ENCODE assay signal across 16 mouse cellular contexts in genomic region chr2:135677601-135678000, GRCm38 (mm10).
"Had no signal": no experiment of that assay in that cellular context is flagged by ENCODE, and none has a peak within 500 bp of the region (broad histone marks: within the 10 kb centered on the region; RNA-seq: fewer than 3 reads in every experiment).

No protein-coding gene starts in this region.

- H3K36me3 ChIP-seq: limb, embryonic 12.5 days; liver, embryonic 13.5 days; lung, embryonic 15.5 days; midbrain, embryonic 12.5 days; neural tube, embryonic 12.5 days; stomach, embryonic 15.5 days had no signal

- DNase-seq: kidney, adult 2 months; kidney, postnatal 14 days; liver; liver, embryonic 13.5 days; liver, postnatal 0 days; lung, postnatal 14 days; right cerebral cortex, postnatal 14 days; thymus, adult 2 months; thymus, postnatal 25 days had no signal

- H3K9ac ChIP-seq: limb, embryonic 12.5 days; liver, embryonic 13.5 days; liver, postnatal 0 days; lung, embryonic 15.5 days; midbrain, embryonic 12.5 days; neural tube, embryonic 12.5 days; stomach, embryonic 15.5 days had no signal

- H3K27ac ChIP-seq: limb, embryonic 12.5 days; liver, embryonic 13.5 days; lung, embryonic 15.5 days; macrophage; midbrain, embryonic 12.5 days; neural tube, embryonic 12.5 days; stomach, embryonic 15.5 days had no signal

- H3K4me2 ChIP-seq: limb, embryonic 12.5 days; liver, embryonic 13.5 days; lung, embryonic 15.5 days; midbrain, embryonic 12.5 days; neural tube, embryonic 12.5 days; stomach, embryonic 15.5 days had no signal

- H3K4me1 ChIP-seq: midbrain, embryonic 12.5 days; neural tube, embryonic 12.5 days had no signal

- H3K4me3 ChIP-seq: limb, embryonic 12.5 days; liver, embryonic 13.5 days; lung, embryonic 15.5 days; megakaryocyte, embryonic 14.5 days; midbrain, embryonic 12.5 days; neural tube, embryonic 12.5 days; stomach, embryonic 15.5 days had no signal

- ATAC-seq: liver, postnatal 0 days had no signal

- H3K27me3 ChIP-seq: limb, embryonic 12.5 days; liver, embryonic 13.5 days; lung, embryonic 15.5 days; megakaryocyte, embryonic 14.5 days; midbrain, embryonic 12.5 days; neural tube, embryonic 12.5 days; stomach, embryonic 15.5 days had no signal

- H3K9me3 ChIP-seq: limb, embryonic 12.5 days; liver, embryonic 13.5 days; lung, embryonic 15.5 days; megakaryocyte, embryonic 14.5 days; midbrain, embryonic 12.5 days; neural tube, embryonic 12.5 days; stomach, embryonic 15.5 days had no signal
